Mouse (Mus musculus): ENCODE data around the gene Ccar1. TPM values are rescaled to one million over a fixed set of nuclear protein-coding genes. Genes with fewer than 3 reads are reported as not detected.
A peak's percentile ranks its signal among the peaks of the same experiment; 100 is the strongest.

Gene Ccar1
- polyA plus RNA-seq (2012; rRNA removed): 39.5 and 41.5 TPM in 2 replicates

GRCm38 (mm10) chr10:62792177-62793090, at the start of gene Ccar1:
Gene Ccar1 (minus strand): TSS chr10:62792286.
- no peaks in the 10 kb centered on the region for H3K4me1 ChIP-seq (ENCODE audit: control insufficient read depth, insufficient read depth, low read length)
- DNase-seq: peak; percentile 99
- peak within 1 kb of the TSS; percentile 81 for H3K27ac ChIP-seq (ENCODE audit: insufficient read depth, low read length)
- TF ChIP-seq CTCF (IDR thresholded peaks at IDR 0.05; ENCODE audit: borderline replicate concordance, insufficient read depth, low read depth, low read length): no peak
- TF ChIP-seq POLR2A (IDR thresholded peaks at IDR 0.05; ENCODE audit: borderline replicate concordance, insufficient read depth, low read length): peak; percentile 63; the same call in 1 of the 2 replicates
- peak within 1 kb of the TSS; percentile 78 for H3K4me3 ChIP-seq (replicated peaks; ENCODE audit: insufficient read depth, low read depth, low read length)
- WGBS: 4% methylated on average over 55 of the region's 55 CpGs
- H3K27me3 ChIP-seq (ENCODE audit: control insufficient read depth, insufficient read depth, low read length): no peaks in the 10 kb centered on the region

- no peaks in the 10 kb centered on the region for H3K27me3 ChIP-seq (ENCODE audit: control insufficient read depth, insufficient read depth, low read length)
- H3K4me1 ChIP-seq (ENCODE audit: control insufficient read depth, insufficient read depth, low read length): peaks cover 8% of the 10 kb centered on the region
- no peak for TF ChIP-seq POLR2A (IDR thresholded peaks at IDR 0.05; ENCODE audit: borderline replicate concordance, insufficient read depth, low read length)
- TF ChIP-seq CTCF (IDR thresholded peaks at IDR 0.05; ENCODE audit: borderline replicate concordance, insufficient read depth, low read depth, low read length): no peak
- H3K27ac ChIP-seq (ENCODE audit: insufficient read depth, low read length): no peak overlapping the region
- 93% methylated on average over 7 of the region's 7 CpGs for WGBS
- DNase-seq: no peak
- H3K4me3 ChIP-seq (replicated peaks; ENCODE audit: insufficient read depth, low read depth, low read length): no peak overlapping the region
Observed at GRCm38 (mm10) chr10:62840687-62841086, 48.6 kb upstream of the Ccar1 start.

- H3K4me3 ChIP-seq (replicated peaks; ENCODE audit: insufficient read depth, low read depth, low read length): no peak overlapping the region
- no peak overlapping the region for H3K27ac ChIP-seq (ENCODE audit: insufficient read depth, low read length)
- no peak for TF ChIP-seq CTCF (IDR thresholded peaks at IDR 0.05; ENCODE audit: borderline replicate concordance, insufficient read depth, low read depth, low read length)
- no peak for TF ChIP-seq POLR2A (IDR thresholded peaks at IDR 0.05; ENCODE audit: borderline replicate concordance, insufficient read depth, low read length)
- WGBS: 93% methylated on average over 5 of the region's 5 CpGs
- no peak for DNase-seq
- H3K27me3 ChIP-seq (ENCODE audit: control insufficient read depth, insufficient read depth, low read length): no peaks in the 10 kb centered on the region
- H3K4me1 ChIP-seq (ENCODE audit: control insufficient read depth, insufficient read depth, low read length): no peaks in the 10 kb centered on the region
Observed at GRCm38 (mm10) chr10:62837987-62838386, 45.9 kb upstream of the Ccar1 start.

GRCm38 (mm10) chr10:62832783-62833182, 40.7 kb upstream of the Ccar1 start:
- H3K27ac ChIP-seq (ENCODE audit: insufficient read depth, low read length): no peak overlapping the region
- H3K4me3 ChIP-seq (replicated peaks; ENCODE audit: insufficient read depth, low read depth, low read length): no peak overlapping the region
- DNase-seq: no peak
- TF ChIP-seq POLR2A (IDR thresholded peaks at IDR 0.05; ENCODE audit: borderline replicate concordance, insufficient read depth, low read length) (no peak), CTCF (IDR thresholded peaks at IDR 0.05; ENCODE audit: borderline replicate concordance, insufficient read depth, low read depth, low read length) (no peak)
- H3K4me1 ChIP-seq (ENCODE audit: control insufficient read depth, insufficient read depth, low read length): no peaks in the 10 kb centered on the region
- no peaks in the 10 kb centered on the region for H3K27me3 ChIP-seq (ENCODE audit: control insufficient read depth, insufficient read depth, low read length)
- whole genome bisulfite sequencing: 73% methylated on average over 9 of the region's 9 CpGs

GRCm38 (mm10) chr10:62831546-62831945, 39.5 kb upstream of the Ccar1 start:
- H3K4me1 ChIP-seq (ENCODE audit: control insufficient read depth, insufficient read depth, low read length): no peaks in the 10 kb centered on the region
- no peaks in the 10 kb centered on the region for H3K27me3 ChIP-seq (ENCODE audit: control insufficient read depth, insufficient read depth, low read length)
- H3K4me3 ChIP-seq (replicated peaks; ENCODE audit: insufficient read depth, low read depth, low read length): no peak overlapping the region
- WGBS: 75% methylated on average over 2 of the region's 2 CpGs
- TF ChIP-seq POLR2A (IDR thresholded peaks at IDR 0.05; ENCODE audit: borderline replicate concordance, insufficient read depth, low read length) (no peak), CTCF (IDR thresholded peaks at IDR 0.05; ENCODE audit: borderline replicate concordance, insufficient read depth, low read depth, low read length) (no peak)
- no peak for DNase-seq
- H3K27ac ChIP-seq (ENCODE audit: insufficient read depth, low read length): no peak overlapping the region

GRCm38 (mm10) chr10:62824474-62824873, 32.4 kb upstream of the Ccar1 start:
- Histone ChIP-seq H3K27ac (ENCODE audit: insufficient read depth, low read length) (no peak overlapping the region), H3K4me3 (replicated peaks; ENCODE audit: insufficient read depth, low read depth, low read length) (no peak overlapping the region), H3K4me1 (ENCODE audit: control insufficient read depth, insufficient read depth, low read length) (no peaks in the 10 kb centered on the region), H3K27me3 (ENCODE audit: control insufficient read depth, insufficient read depth, low read length) (no peaks in the 10 kb centered on the region)
- 86% methylated on average over 8 of the region's 8 CpGs for WGBS
- no peak for DNase-seq
- TF ChIP-seq CTCF (IDR thresholded peaks at IDR 0.05; ENCODE audit: borderline replicate concordance, insufficient read depth, low read depth, low read length) (no peak), POLR2A (IDR thresholded peaks at IDR 0.05; ENCODE audit: borderline replicate concordance, insufficient read depth, low read length) (no peak)

- 86% methylated on average over 4 of the region's 4 CpGs for whole genome bisulfite sequencing
- no peaks in the 10 kb centered on the region for H3K4me1 ChIP-seq (ENCODE audit: control insufficient read depth, insufficient read depth, low read length)
- H3K27me3 ChIP-seq (ENCODE audit: control insufficient read depth, insufficient read depth, low read length): no peaks in the 10 kb centered on the region
- TF ChIP-seq CTCF (IDR thresholded peaks at IDR 0.05; ENCODE audit: borderline replicate concordance, insufficient read depth, low read depth, low read length) (no peak), POLR2A (IDR thresholded peaks at IDR 0.05; ENCODE audit: borderline replicate concordance, insufficient read depth, low read length) (no peak)
- no peak for DNase-seq
- H3K27ac ChIP-seq (ENCODE audit: insufficient read depth, low read length): no peak overlapping the region
- H3K4me3 ChIP-seq (replicated peaks; ENCODE audit: insufficient read depth, low read depth, low read length): no peak overlapping the region
Observed at GRCm38 (mm10) chr10:62823431-62823830, 31.3 kb upstream of the Ccar1 start.

- 73% methylated on average over 4 of the region's 4 CpGs for WGBS
- no peak for TF ChIP-seq POLR2A (IDR thresholded peaks at IDR 0.05; ENCODE audit: borderline replicate concordance, insufficient read depth, low read length)
- TF ChIP-seq CTCF (IDR thresholded peaks at IDR 0.05; ENCODE audit: borderline replicate concordance, insufficient read depth, low read depth, low read length): no peak
- Histone ChIP-seq H3K4me1 (ENCODE audit: control insufficient read depth, insufficient read depth, low read length) (peaks cover 3% of the 10 kb centered on the region; the same call in 1 of the 2 replicates), H3K27ac (ENCODE audit: insufficient read depth, low read length) (no peak overlapping the region), H3K27me3 (ENCODE audit: control insufficient read depth, insufficient read depth, low read length) (no peaks in the 10 kb centered on the region), H3K4me3 (replicated peaks; ENCODE audit: insufficient read depth, low read depth, low read length) (no peak overlapping the region)
- no peak for DNase-seq
Observed at GRCm38 (mm10) chr10:62810010-62810409, 17.9 kb upstream of the Ccar1 start.

Data from cerebellum, adult 2 months (tissue).